Mouse (Mus musculus): Measurements from ENCODE around the gene Zdhhc7.

The Zdhhc7 gene

GRCm38 (mm10) chr8:120036578-120036977, 64.7 kb downstream of the Zdhhc7 start:
- no peak for DNase-seq (ENCODE audit: low read depth, low spot score)

GRCm38 (mm10) chr8:120036111-120036510, 65.2 kb downstream of the Zdhhc7 start:
- DNase-seq (ENCODE audit: low read depth, low spot score) = no peak

GRCm38 (mm10) chr8:120034471-120034870, 66.8 kb downstream of the Zdhhc7 start:
- no peak for DNase-seq (ENCODE audit: low read depth, low spot score)

GRCm38 (mm10) chr8:120032549-120033208, 68.6 kb downstream of the Zdhhc7 start:
- no peak for DNase-seq (ENCODE audit: low read depth, low spot score)

All from embryo, embryonic 11.5 days (tissue).